Mouse (Mus musculus) hindbrain, embryonic 14.5 days (tissue): ENCODE results near the gene Cdc42se1. TPM values are rescaled to one million over a fixed set of nuclear protein-coding genes. Genes with fewer than 3 reads are reported as not detected.

Experiments
- ATAC-seq: fragments of 200-750 bp; cut with Nextera tagmentation; 2 replicates; pipeline ENCODE4 v1.8.0; 2017; ENCODE audit warnings: moderate number of reproducible peaks, mild to moderate bottlenecking, moderate TSS enrichment, moderate library complexity; ENCODE audit not compliant: low FRiP score
- DNase-seq: peaks from one replicate; pipeline ENCODE4 v3.0.0-alpha.2; 2015; ENCODE audit warnings: low spot score
- H3K27ac ChIP-seq: fragments of 300-500 bp; sonication (generic); 2 replicates; pipeline ENCODE4 v1.5.1; 2014; ENCODE audit warnings: mild to moderate bottlenecking, moderate library complexity
- H3K27me3 ChIP-seq: fragments of 300-500 bp; sonication (generic); 2 replicates; pipeline ENCODE4 v1.6.1; 2014; ENCODE audit warnings: mild to moderate bottlenecking, low read length, mixed read lengths; ENCODE audit not compliant: control insufficient read depth, insufficient read depth
- H3K36me3 ChIP-seq: fragments of 300-500 bp; sonication (generic); replicated peaks from 2 replicates; pipeline ENCODE4 v1.6.1; 2014; ENCODE audit not compliant: control insufficient read depth, insufficient read depth
- H3K4me1 ChIP-seq: fragments of 300-500 bp; sonication (generic); replicated peaks from 2 replicates; pipeline ENCODE4 v1.6.1; 2014; ENCODE audit warnings: antibody characterized with exemption, low read length, mixed read lengths; ENCODE audit not compliant: control insufficient read depth, insufficient read depth
- H3K4me2 ChIP-seq: fragments of 300-500 bp; sonication (generic); replicated peaks from 2 replicates; pipeline ENCODE4 v1.6.1; 2014; ENCODE audit warnings: mild to moderate bottlenecking, moderate library complexity
- H3K4me3 ChIP-seq: fragments of 300-500 bp; sonication (generic); replicated peaks from 2 replicates; pipeline ENCODE4 v1.5.1; 2014; ENCODE audit warnings: mild to moderate bottlenecking, low read length
- H3K9ac ChIP-seq: fragments of 300-500 bp; sonication (generic); 2 replicates; pipeline ENCODE4 v1.6.1; 2014
- H3K9me3 ChIP-seq: fragments of 300-500 bp; sonication (generic); 2 replicates; pipeline ENCODE4 v1.6.1; 2016; ENCODE audit warnings: low read length; ENCODE audit not compliant: control insufficient read depth
- WGBS: fragments of 180-500 bp; shearing (Covaris S2); extraction: QIAGEN DNeasy Blood & Tissue Kit; methylation state at CpG from one replicate; pipeline ENCODE4 v1.1.7; 2014; 5-methylcytosine and 5-hydroxymethylcytosine counted together
- polyA plus RNA-seq: library from polyadenylated mRNA; unstranded; fragments of >200 nt; fragmentation: Nextera tagmentation; extraction: Ambion mirVana; gene quantifications from 2 replicates; pipeline ENCODE4 v1.2.1, GENCODE M21; 2014

Cdc42se1 gene
- polyA plus RNA-seq, 1 experiment from 2014 or later: 65.0 TPM

GRCm38 (mm10) chr3:95241498-95241897 lies 13.0 kb downstream of the Cdc42se1 start, which contains the start of gene Gm128:
Gene Gm128, minus strand, starts transcription at chr3:95241598.
- no peak within 1 kb of the TSS for H3K9ac ChIP-seq
- no peak for ATAC-seq

DNA sequence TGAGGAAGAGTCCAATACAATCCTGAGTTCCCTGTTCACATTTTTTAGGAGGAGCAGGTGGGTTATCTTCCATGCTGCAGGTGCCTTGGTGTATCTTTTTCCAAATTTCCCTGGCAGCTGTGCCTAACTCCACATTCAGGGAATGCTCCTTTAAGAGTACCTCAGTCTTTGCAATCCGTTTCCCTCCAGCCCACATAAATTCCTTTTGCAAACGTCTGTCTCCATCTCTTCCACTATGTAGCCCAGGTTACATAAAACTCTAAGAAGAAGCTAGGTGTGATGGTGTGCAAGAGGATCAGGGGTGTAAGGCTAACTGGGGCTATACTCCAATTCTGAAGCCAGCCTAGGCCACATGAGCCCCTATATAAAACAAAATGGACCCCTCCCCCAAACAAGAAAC lies 14.6 kb downstream of the Cdc42se1 start:
- H3K9me3 ChIP-seq: no peaks in the 10 kb centered on the region
- WGBS: 84% methylated on average over 2 of the region's 2 CpGs
- ATAC-seq (no peak), DNase-seq (no peak)
- H3K36me3 ChIP-seq: peaks cover 14% of the 10 kb centered on the region
- H3K4me1 ChIP-seq: no peaks in the 10 kb centered on the region
- no peak overlapping the region for H3K27ac ChIP-seq
- H3K4me2 ChIP-seq: no peak overlapping the region
- H3K4me3 ChIP-seq: no peak overlapping the region
- H3K27me3 ChIP-seq: no peaks in the 10 kb centered on the region
- no peak overlapping the region for H3K9ac ChIP-seq

More at GRCm38 (mm10) chr3:95241498-95241897, 13.0 kb downstream of the Cdc42se1 start, which contains the start of gene Gm128:
- H3K4me1 ChIP-seq: no peaks in the 10 kb centered on the region
- no peaks in the 10 kb centered on the region for H3K27me3 ChIP-seq
- no peak within 1 kb of the TSS for H3K4me2 ChIP-seq
- 74% methylated on average over 7 of the region's 7 CpGs for WGBS
- H3K36me3 ChIP-seq: peaks cover 30% of the 10 kb centered on the region
- H3K4me3 ChIP-seq: no peak within 1 kb of the TSS
- DNase-seq: no peak
- H3K27ac ChIP-seq: no peak within 1 kb of the TSS
- H3K9me3 ChIP-seq: no peaks in the 10 kb centered on the region

GRCm38 (mm10) chr3:95246465-95247231 lies 18.1 kb downstream of the Cdc42se1 start:
- no peaks in the 10 kb centered on the region for H3K4me1 ChIP-seq
- ATAC-seq (no peak), DNase-seq (no peak)
- no peak overlapping the region for H3K27ac ChIP-seq
- H3K9me3 ChIP-seq: no peaks in the 10 kb centered on the region
- H3K9ac ChIP-seq: no peak overlapping the region
- H3K4me2 ChIP-seq: no peak overlapping the region
- H3K4me3 ChIP-seq: no peak overlapping the region
- 87% methylated on average over 5 of the region's 5 CpGs for WGBS
- H3K27me3 ChIP-seq: no peaks in the 10 kb centered on the region
- H3K36me3 ChIP-seq: peaks cover 5% of the 10 kb centered on the region; the same call in 1 of the 2 replicates

- H3K36me3 ChIP-seq: peaks cover 14% of the 10 kb centered on the region
- H3K27ac ChIP-seq: no peak overlapping the region
- H3K9me3 ChIP-seq: no peaks in the 10 kb centered on the region
- no peaks in the 10 kb centered on the region for H3K4me1 ChIP-seq
- H3K9ac ChIP-seq: no peak overlapping the region
- H3K4me3 ChIP-seq: no peak overlapping the region
- no peaks in the 10 kb centered on the region for H3K27me3 ChIP-seq
- DNase-seq (no peak), ATAC-seq (no peak)
- 79% methylated on average over 1 of the region's 1 CpGs for WGBS
- no peak overlapping the region for H3K4me2 ChIP-seq
Measured at GRCm38 (mm10) chr3:95247660-95248336, 19.3 kb downstream of the Cdc42se1 start.

DNA sequence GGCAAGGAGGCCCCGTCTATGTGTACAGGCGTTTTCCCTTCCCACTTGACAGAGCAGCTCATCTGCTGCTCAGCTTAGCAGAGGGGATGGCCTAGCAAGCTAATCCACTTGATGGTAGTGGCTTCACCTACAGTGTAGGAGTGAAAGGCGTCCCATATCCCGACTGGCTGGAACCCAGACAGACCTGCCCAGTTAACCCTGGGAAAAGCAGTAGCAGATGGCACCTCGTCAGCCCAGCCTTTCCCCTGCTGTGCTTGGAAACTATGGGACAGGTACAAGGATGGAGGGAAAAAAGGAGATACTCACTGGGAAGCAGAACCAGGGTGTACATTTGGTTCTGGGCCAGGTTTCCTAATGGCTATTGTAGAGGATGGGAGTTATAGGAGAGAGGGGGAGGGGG lies 21.8 kb downstream of the Cdc42se1 start:
- WGBS: 82% methylated on average over 5 of the region's 5 CpGs
- ATAC-seq (no peak), DNase-seq (no peak)
- H3K27me3 ChIP-seq: no peaks in the 10 kb centered on the region
- no peak overlapping the region for H3K4me2 ChIP-seq
- H3K9me3 ChIP-seq: no peaks in the 10 kb centered on the region
- H3K36me3 ChIP-seq: peaks cover 33% of the 10 kb centered on the region
- H3K4me1 ChIP-seq: no peaks in the 10 kb centered on the region
- H3K9ac ChIP-seq: no peak overlapping the region
- H3K4me3 ChIP-seq: no peak overlapping the region
- H3K27ac ChIP-seq: no peak overlapping the region

- WGBS: 65% methylated on average over 7 of the region's 7 CpGs
- no peak within 1 kb of the TSS for H3K27ac ChIP-seq
- no peaks in the 10 kb centered on the region for H3K4me1 ChIP-seq
- ATAC-seq: no peak
- H3K4me3 ChIP-seq: no peak within 1 kb of the TSS
- H3K9ac ChIP-seq: no peak within 1 kb of the TSS
- no peak within 1 kb of the TSS for H3K4me2 ChIP-seq
- H3K9me3 ChIP-seq: no peaks in the 10 kb centered on the region
- DNase-seq: no peak
- H3K36me3 ChIP-seq: peaks cover 39% of the 10 kb centered on the region
- no peaks in the 10 kb centered on the region for H3K27me3 ChIP-seq
Measured at GRCm38 (mm10) chr3:95250783-95251424, 22.4 kb downstream of the Cdc42se1 start, which contains the start of gene Bnipl. Gene Bnipl, minus strand, starts transcription at chr3:95251193.

- no peak for DNase-seq
- H3K4me1 ChIP-seq: no peaks in the 10 kb centered on the region
- no peak overlapping the region for H3K27ac ChIP-seq
- WGBS: 93% methylated on average over 5 of the region's 5 CpGs
- H3K4me3 ChIP-seq: no peak overlapping the region
- H3K4me2 ChIP-seq: no peak overlapping the region
- no peak for ATAC-seq
- no peaks in the 10 kb centered on the region for H3K27me3 ChIP-seq
- H3K9me3 ChIP-seq: no peaks in the 10 kb centered on the region
- no peak overlapping the region for H3K9ac ChIP-seq
- peaks cover 93% of the 10 kb centered on the region for H3K36me3 ChIP-seq
Measured at GRCm38 (mm10) chr3:95256931-95257330, 28.4 kb downstream of the Cdc42se1 start.

DNA sequence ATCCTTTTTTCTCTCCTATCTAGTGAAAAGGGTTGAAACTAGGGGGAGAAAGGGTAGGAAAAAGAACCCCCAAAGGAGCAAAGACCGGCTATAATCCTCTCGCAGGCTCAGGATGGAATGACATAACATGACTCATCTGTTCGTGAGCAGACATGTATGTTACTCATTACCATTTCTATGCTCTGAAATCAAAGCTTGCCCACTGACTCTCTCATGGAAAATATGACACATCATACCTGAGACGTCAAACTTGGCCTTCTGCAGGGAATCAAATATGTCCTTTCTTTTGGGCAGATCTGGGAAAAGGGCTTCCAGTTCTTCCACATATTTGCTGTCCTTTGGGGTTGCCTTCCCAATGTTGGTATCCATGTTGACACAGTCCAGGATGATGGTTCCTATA lies 33.4 kb downstream of the Cdc42se1 start:
- Histone ChIP-seq H3K9me3 (no peaks in the 10 kb centered on the region), H3K4me1 (no peaks in the 10 kb centered on the region), H3K27me3 (no peaks in the 10 kb centered on the region), H3K36me3 (peaks cover 82% of the 10 kb centered on the region), H3K27ac (no peak overlapping the region), H3K4me2 (no peak overlapping the region), H3K4me3 (no peak overlapping the region), H3K9ac (no peak overlapping the region)
- DNase-seq (no peak), ATAC-seq (no peak)
- WGBS: 93% methylated on average over 4 of the region's 4 CpGs

DNA sequence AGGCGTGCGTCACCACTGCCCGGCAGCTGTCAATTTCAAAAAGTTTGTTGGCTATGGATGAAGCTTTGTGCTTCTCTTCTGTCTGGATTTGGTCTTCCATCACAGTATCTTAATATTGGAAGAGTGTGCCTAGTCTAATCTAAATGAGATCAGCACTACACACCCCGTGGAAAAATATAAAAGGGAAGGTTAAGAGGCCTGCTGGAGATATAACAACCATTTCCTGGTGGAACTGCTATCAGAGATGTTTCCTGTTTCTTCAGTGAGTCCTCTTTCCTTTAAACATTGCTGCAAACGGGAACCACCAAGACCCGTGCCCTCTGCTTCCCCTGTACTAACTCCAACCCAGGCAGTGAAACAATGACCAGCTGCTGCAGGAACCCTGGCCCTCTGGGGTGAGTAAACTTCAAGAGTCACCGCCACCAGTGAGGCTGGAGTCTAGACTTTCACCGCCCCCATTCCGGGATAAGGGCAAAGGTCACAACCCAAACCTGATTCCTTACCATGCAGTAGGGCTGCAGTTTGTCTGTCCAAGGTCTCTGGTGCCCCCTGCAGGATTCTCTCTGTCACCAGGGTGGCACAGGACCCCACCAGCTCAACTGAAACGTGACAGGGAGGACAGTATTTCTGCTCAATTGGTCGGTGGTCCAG lies 34.7 kb downstream of the Cdc42se1 start:
- Histone ChIP-seq H3K4me1 (no peaks in the 10 kb centered on the region), H3K4me2 (no peak overlapping the region), H3K27ac (no peak overlapping the region), H3K4me3 (no peak overlapping the region), H3K36me3 (peaks cover 82% of the 10 kb centered on the region), H3K27me3 (no peaks in the 10 kb centered on the region), H3K9ac (no peak overlapping the region), H3K9me3 (no peaks in the 10 kb centered on the region)
- peak; percentile 34 for DNase-seq
- ATAC-seq: no peak
- WGBS: 51% methylated on average over 11 of the region's 11 CpGs
